Mouse (Mus musculus): Measurements from ENCODE around the gene A630089N07Rik. TPM values are rescaled to one million over a fixed set of nuclear protein-coding genes. Genes with fewer than 3 reads are reported as not detected.
A peak's percentile ranks its signal among the peaks of the same experiment; 100 is the strongest.

The A630089N07Rik gene
- total and polyA plus RNA-seq, 2 experiments from 2014 or later, result 4.0 to 7.9 TPM

DNA sequence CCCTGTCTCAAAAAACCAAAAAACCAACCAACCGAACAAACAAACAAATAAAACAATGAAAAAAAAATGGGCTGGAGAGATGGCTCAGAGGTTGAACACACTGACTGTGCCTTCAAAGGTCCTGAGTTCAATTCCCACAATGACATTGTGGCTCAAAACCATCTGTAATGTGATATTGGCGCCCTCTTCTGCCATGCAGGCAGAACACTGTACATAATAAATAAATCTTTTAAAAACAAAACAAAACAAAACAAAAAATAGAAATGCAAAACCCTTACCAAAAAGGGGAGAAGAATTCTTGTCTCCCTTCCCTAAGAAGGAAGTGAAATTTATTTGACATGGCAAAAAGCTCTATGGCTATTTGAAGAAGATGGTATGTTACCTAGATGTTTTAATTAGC lies 90.7 kb downstream of the A630089N07Rik start:
- no peak for ATAC-seq

DNA sequence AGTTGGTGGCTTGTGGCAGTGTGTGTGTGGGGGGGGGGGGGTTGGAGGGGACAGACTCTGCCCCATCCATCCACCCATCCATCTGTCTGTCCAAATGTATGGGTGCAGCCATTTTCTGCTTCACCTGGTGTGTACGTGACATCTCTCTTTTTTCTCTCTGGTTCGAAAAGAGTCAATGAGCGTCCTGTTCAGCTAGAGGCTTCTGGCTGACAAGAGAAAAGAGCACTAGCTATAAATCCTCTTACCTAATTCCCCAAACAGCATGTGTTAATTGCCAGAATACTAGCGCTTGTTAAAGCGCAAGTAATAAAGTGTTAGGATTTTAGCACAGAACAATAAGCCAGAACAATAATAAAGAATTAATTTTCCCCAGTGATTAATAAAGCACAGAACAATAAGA lies 97.7 kb downstream of the A630089N07Rik start:
- WGBS, result 47% methylated on average over 5 of the region's 5 CpGs
- DNase-seq (ENCODE audit: low spot score), result no peak
- ATAC-seq, result no peak

More for the DNA sequence above, 90.7 kb downstream of the A630089N07Rik start:
- no peak for DNase-seq (ENCODE audit: low spot score)
- H3K27me3 ChIP-seq (ENCODE audit: insufficient read depth, low read length), result no peaks in the 10 kb centered on the region
- H3K4me2 ChIP-seq (ENCODE audit: low read depth, low read length), result no peak overlapping the region
- no peaks in the 10 kb centered on the region for H3K36me3 ChIP-seq (ENCODE audit: insufficient read depth, low read length)
- 83% methylated on average over 2 of the region's 2 CpGs for WGBS
- no peak for TF ChIP-seq CTCF (IDR thresholded peaks at IDR 0.05; ENCODE audit: low read depth)
- H3K9ac ChIP-seq (replicated peaks; ENCODE audit: low read length), result no peak overlapping the region
- no peaks in the 10 kb centered on the region for H3K4me1 ChIP-seq (ENCODE audit: insufficient read depth, low read length)
- no peaks in the 10 kb centered on the region for H3K9me3 ChIP-seq (ENCODE audit: low read length)
- H3K4me3 ChIP-seq (ENCODE audit: low read length), result no peak overlapping the region
- H3K27ac ChIP-seq, result no peak overlapping the region

DNA sequence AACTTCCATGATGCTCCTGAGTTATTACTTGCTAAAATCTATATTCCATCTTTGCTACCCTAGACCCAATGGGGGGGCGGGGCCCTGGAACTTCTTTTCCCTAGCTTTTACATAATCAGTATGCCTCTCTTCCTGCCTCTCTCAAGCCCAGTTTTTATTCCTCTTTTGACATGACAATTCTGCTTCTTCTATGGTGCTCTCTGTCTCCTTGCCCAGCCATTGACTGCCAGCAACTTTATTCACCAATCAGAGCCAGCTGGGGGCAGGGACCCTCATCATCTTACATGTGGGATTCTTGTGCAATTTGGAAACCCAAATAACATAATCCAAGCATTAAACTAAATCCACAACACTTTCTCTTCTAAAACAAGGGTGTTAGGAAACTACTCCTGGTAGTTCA lies 100.9 kb downstream of the A630089N07Rik start:
- no peaks in the 10 kb centered on the region for H3K4me1 ChIP-seq (ENCODE audit: insufficient read depth, low read length)
- no peaks in the 10 kb centered on the region for H3K36me3 ChIP-seq (ENCODE audit: insufficient read depth, low read length)
- H3K9ac ChIP-seq (replicated peaks; ENCODE audit: low read length), result no peak overlapping the region
- no peaks in the 10 kb centered on the region for H3K9me3 ChIP-seq (ENCODE audit: low read length)
- DNase-seq (ENCODE audit: low spot score), result no peak
- H3K27me3 ChIP-seq (ENCODE audit: insufficient read depth, low read length), result no peaks in the 10 kb centered on the region
- no peak overlapping the region for H3K4me3 ChIP-seq (ENCODE audit: low read length)
- no peak for TF ChIP-seq CTCF (IDR thresholded peaks at IDR 0.05; ENCODE audit: low read depth)
- H3K4me2 ChIP-seq (ENCODE audit: low read depth, low read length), result no peak overlapping the region
- ATAC-seq, result no peak
- H3K27ac ChIP-seq, result no peak overlapping the region
- 92% methylated on average over 1 of the region's 1 CpGs for WGBS

More for the DNA sequence above, 97.7 kb downstream of the A630089N07Rik start:
- Histone ChIP-seq H3K9ac (replicated peaks; ENCODE audit: low read length) (no peak overlapping the region), H3K27me3 (ENCODE audit: insufficient read depth, low read length) (no peaks in the 10 kb centered on the region), H3K4me3 (ENCODE audit: low read length) (no peak overlapping the region), H3K27ac (no peak overlapping the region), H3K9me3 (ENCODE audit: low read length) (no peaks in the 10 kb centered on the region), H3K4me1 (ENCODE audit: insufficient read depth, low read length) (no peaks in the 10 kb centered on the region), H3K4me2 (ENCODE audit: low read depth, low read length) (no peak overlapping the region), H3K36me3 (ENCODE audit: insufficient read depth, low read length) (no peaks in the 10 kb centered on the region)
- no peak for TF ChIP-seq CTCF (IDR thresholded peaks at IDR 0.05; ENCODE audit: low read depth)

DNA sequence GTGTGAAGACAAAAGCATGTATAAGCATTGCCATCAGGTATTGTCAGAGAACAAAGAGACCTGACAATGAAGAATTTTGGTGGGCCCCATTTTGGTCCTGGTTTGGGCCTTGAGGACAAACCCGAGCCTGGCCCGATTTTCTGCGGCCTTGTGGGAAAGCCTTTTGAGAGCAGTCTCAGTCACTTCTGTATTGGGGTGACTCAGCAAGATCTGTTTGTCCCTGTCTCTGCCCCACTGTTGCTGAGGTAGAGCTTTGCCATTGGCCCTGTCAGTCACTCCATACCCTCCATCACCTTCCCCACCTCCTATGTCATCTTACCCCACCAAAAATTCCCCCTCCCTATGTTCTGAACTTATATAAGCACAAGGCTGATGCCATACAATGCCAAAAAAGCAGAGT lies 104.5 kb downstream of the A630089N07Rik start:
- Histone ChIP-seq H3K27me3 (ENCODE audit: insufficient read depth, low read length) (no peaks in the 10 kb centered on the region), H3K36me3 (ENCODE audit: insufficient read depth, low read length) (no peaks in the 10 kb centered on the region), H3K4me2 (ENCODE audit: low read depth, low read length) (no peak overlapping the region), H3K27ac (no peak overlapping the region), H3K9ac (replicated peaks; ENCODE audit: low read length) (no peak overlapping the region), H3K4me1 (ENCODE audit: insufficient read depth, low read length) (no peaks in the 10 kb centered on the region), H3K4me3 (ENCODE audit: low read length) (no peak overlapping the region), H3K9me3 (ENCODE audit: low read length) (no peaks in the 10 kb centered on the region)
- ATAC-seq, result no peak
- 81% methylated on average over 3 of the region's 3 CpGs for WGBS
- no peak for DNase-seq (ENCODE audit: low spot score)
- TF ChIP-seq CTCF (IDR thresholded peaks at IDR 0.05; ENCODE audit: low read depth), result no peak

DNA sequence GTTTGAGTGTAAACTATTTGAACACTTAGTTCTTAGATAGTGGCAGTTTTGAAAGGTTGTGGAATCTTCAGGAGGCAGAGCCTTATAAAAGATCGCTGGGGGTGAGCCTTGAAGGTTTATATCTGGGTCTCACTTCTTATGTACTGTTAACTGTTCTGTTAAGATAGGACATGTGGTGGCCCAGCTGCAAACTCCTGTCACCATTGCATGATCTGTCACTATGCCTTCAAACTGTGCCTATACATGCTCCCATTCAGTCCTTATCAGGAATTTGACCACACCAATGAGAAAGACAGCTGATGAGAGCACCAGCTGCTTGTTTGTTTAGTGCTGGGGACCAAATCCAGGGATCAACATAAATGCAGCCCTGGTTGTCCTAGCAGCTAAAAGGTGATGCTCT lies 105.0 kb downstream of the A630089N07Rik start:
- no peak for TF ChIP-seq CTCF (IDR thresholded peaks at IDR 0.05; ENCODE audit: low read depth)
- no peak overlapping the region for H3K9ac ChIP-seq (replicated peaks; ENCODE audit: low read length)
- DNase-seq (ENCODE audit: low spot score) (no peak), ATAC-seq (no peak)
- 88% methylated on average over 1 of the region's 1 CpGs for WGBS
- no peaks in the 10 kb centered on the region for H3K36me3 ChIP-seq (ENCODE audit: insufficient read depth, low read length)
- H3K4me2 ChIP-seq (ENCODE audit: low read depth, low read length), result no peak overlapping the region
- H3K27me3 ChIP-seq (ENCODE audit: insufficient read depth, low read length), result no peaks in the 10 kb centered on the region
- H3K9me3 ChIP-seq (ENCODE audit: low read length), result no peaks in the 10 kb centered on the region
- no peak overlapping the region for H3K4me3 ChIP-seq (ENCODE audit: low read length)
- H3K4me1 ChIP-seq (ENCODE audit: insufficient read depth, low read length), result no peaks in the 10 kb centered on the region
- H3K27ac ChIP-seq, result no peak overlapping the region

DNA sequence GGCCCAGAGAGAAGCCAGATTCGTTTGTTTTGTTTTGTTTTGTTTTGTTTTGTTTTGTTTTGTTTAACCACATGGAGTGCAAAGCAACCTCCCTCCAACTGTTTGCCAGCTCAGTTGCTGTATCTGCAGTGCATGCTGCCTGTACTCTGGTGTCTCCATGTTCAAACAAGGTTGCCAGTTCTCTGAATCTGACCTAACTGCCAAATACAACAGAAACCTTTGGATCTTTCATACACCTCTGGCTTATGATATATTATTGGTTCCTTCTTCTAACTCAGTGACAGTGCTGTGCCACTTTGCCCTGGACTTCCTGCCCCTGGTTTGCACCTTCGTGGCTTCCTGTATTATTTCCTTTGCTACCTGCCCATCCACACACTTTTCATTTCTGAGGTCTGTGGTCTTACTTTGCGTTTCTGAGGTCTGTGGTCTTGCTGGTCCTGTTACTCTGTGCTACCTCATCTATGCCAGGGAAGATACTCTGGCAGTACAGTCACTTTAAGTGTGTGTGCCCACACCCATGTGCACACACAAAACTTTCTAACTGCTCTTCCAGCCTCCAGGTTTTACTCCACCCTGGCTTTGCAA lies 118.2 kb downstream of the A630089N07Rik start:
- ATAC-seq, result no peak
- Histone ChIP-seq H3K9ac (replicated peaks; ENCODE audit: low read length) (no peak overlapping the region), H3K4me3 (ENCODE audit: low read length) (no peak overlapping the region), H3K4me1 (ENCODE audit: insufficient read depth, low read length) (peaks cover 10% of the 10 kb centered on the region), H3K4me2 (ENCODE audit: low read depth, low read length) (no peak overlapping the region), H3K27me3 (ENCODE audit: insufficient read depth, low read length) (no peaks in the 10 kb centered on the region), H3K9me3 (ENCODE audit: low read length) (no peaks in the 10 kb centered on the region), H3K27ac (no peak overlapping the region), H3K36me3 (ENCODE audit: insufficient read depth, low read length) (no peaks in the 10 kb centered on the region)
- 78% methylated on average over 3 of the region's 3 CpGs for WGBS
- DNase-seq (ENCODE audit: low spot score), result no peak
- no peak for TF ChIP-seq CTCF (IDR thresholded peaks at IDR 0.05; ENCODE audit: low read depth)

DNA sequence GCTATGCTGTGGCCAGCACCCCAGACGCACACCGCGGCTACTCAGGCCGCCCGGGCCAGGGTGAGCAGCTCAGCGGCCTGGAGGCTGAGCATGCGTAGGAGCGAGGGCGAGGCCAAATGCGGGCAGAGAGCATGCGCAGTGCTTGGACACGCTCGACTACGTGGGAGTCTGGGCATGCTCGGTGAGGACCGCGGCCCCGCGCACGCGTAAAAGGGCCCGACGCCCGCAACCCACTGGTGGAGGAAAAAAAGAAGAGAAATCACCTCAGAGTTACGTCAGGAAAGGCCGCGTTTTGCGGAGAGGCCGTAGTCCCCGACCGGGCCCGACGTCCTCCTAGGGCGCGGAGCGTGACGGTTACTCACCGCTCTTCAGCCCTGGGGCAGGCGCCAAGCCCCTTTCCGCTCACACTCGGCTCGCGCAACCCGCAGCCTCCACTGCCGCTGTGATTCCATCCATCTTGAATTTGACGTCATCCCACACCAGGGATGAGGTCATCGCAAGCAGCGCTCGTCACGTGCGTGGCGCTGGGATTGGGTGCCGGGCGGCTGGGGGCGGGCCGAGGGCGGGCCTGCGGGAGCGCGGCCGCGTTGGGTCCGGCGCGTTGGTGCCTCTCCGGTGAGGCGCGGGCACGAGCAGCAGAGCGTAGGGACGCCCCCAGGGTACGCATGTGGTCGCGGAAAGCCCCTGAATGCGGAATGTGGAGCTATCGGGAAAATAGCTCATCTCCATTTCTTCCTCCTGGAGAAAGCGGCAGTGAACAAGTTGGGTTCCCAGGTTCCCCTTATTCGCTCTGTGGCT lies 119.9 kb downstream of the A630089N07Rik start, which contains the start of the genes C2cd2 and Zbtb21:
Gene C2cd2 (minus strand): TSS at position 448 of the 798 bp plus-strand sequence.
Gene Zbtb21 (minus strand): TSS at position 472 of the 798 bp plus-strand sequence.
- Histone ChIP-seq H3K27ac (peak within 1 kb of the TSS; percentile 95), H3K4me3 (ENCODE audit: low read length) (peak within 1 kb of the TSS; percentile 84), H3K9ac (replicated peaks; ENCODE audit: low read length) (peak within 1 kb of the TSS; percentile 77), H3K4me2 (ENCODE audit: low read depth, low read length) (peak within 1 kb of the TSS; percentile 94), H3K9me3 (ENCODE audit: low read length) (no peaks in the 10 kb centered on the region), H3K4me1 (ENCODE audit: insufficient read depth, low read length) (peaks cover 10% of the 10 kb centered on the region), H3K27me3 (ENCODE audit: insufficient read depth, low read length) (no peaks in the 10 kb centered on the region), H3K36me3 (ENCODE audit: insufficient read depth, low read length) (no peaks in the 10 kb centered on the region)
- DNase-seq (ENCODE audit: low spot score) (peak; percentile 99), ATAC-seq (peak; percentile 99)
- no peak; the same call in 1 of the 2 replicates for TF ChIP-seq CTCF (IDR thresholded peaks at IDR 0.05; ENCODE audit: low read depth)
- WGBS, result 1% methylated on average over 76 of the region's 78 CpGs
